Mouse (Mus musculus) heart, embryonic 14.5 days (tissue): Measurements from ENCODE around the gene Plp2. TPM values are rescaled to one million over a fixed set of nuclear protein-coding genes. Genes with fewer than 3 reads are reported as not detected.
A peak's percentile ranks its signal among the peaks of the same experiment; 100 is the strongest.

Experiments used
- ATAC-seq: fragments of 200-750 bp; cut with Nextera tagmentation; 2 replicates; pipeline ENCODE4 v1.8.0; 2017; ENCODE audit warnings: low read depth, moderate TSS enrichment; ENCODE audit not compliant: insufficient number of reproducible peaks, insufficient read depth, low FRiP score
- H3K27ac ChIP-seq, 2 experiments: fragments of 200-500 bp in 1 of 2; fragments of 300-500 bp in 1 of 2; sonication (generic) in 1 of 2; replicated peaks in 1 of 2; 2 replicates each; pipeline ENCODE4 v1.5.1; 2012 to 2014; ENCODE audit warnings: low read depth in 2 of 2, low read length in 2 of 2, control low read depth in 1 of 2, mild to moderate bottlenecking in 1 of 2, mixed read lengths in 1 of 2; ENCODE audit not compliant: control insufficient read depth in 1 of 2, insufficient read depth in 1 of 2
- H3K27me3 ChIP-seq: fragments of 300-500 bp; sonication (generic); 2 replicates; pipeline ENCODE4 v1.6.1; 2014; ENCODE audit warnings: mild to moderate bottlenecking, low read length, control low read depth; ENCODE audit not compliant: control insufficient read depth, insufficient read depth
- H3K36me3 ChIP-seq: fragments of 300-500 bp; sonication (generic); 2 replicates; pipeline ENCODE4 v1.6.1; 2014; ENCODE audit warnings: mild to moderate bottlenecking, control low read depth, low read length, mixed read lengths; ENCODE audit not compliant: control insufficient read depth, insufficient read depth
- H3K4me1 ChIP-seq, 2 experiments: fragments of 200-500 bp in 1 of 2; fragments of 300-500 bp in 1 of 2; sonication (generic) in 1 of 2; 2 replicates each; pipeline ENCODE4 v1.6.1; 2012 to 2014; ENCODE audit warnings: low read length in 2 of 2, control low read depth in 1 of 2, mixed read lengths in 1 of 2; ENCODE audit not compliant: control insufficient read depth in 2 of 2, insufficient read depth in 2 of 2
- H3K4me2 ChIP-seq: fragments of 300-500 bp; sonication (generic); 2 replicates; pipeline ENCODE4 v1.6.1; 2014; ENCODE audit warnings: mild to moderate bottlenecking, low read length
- H3K4me3 ChIP-seq, 2 experiments: fragments of 200-500 bp in 1 of 2; fragments of 300-500 bp in 1 of 2; sonication (generic) in 1 of 2; 2 replicates each; pipeline ENCODE4 v1.5.1; 2012 to 2014; ENCODE audit warnings: low read length in 2 of 2, mild to moderate bottlenecking in 2 of 2, control low read depth in 1 of 2, low read depth in 1 of 2, moderate library complexity in 1 of 2; ENCODE audit not compliant: control insufficient read depth in 1 of 2, insufficient read depth in 1 of 2
- H3K9ac ChIP-seq: fragments of 300-500 bp; sonication (generic); 2 replicates; pipeline ENCODE4 v1.6.1; 2014; ENCODE audit warnings: mild to moderate bottlenecking, low read length
- H3K9me3 ChIP-seq: fragments of 300-500 bp; sonication (generic); 2 replicates; pipeline ENCODE4 v1.6.1; 2016; ENCODE audit warnings: low read length, control low read depth; ENCODE audit not compliant: control insufficient read depth
- WGBS: fragments of 180-500 bp; shearing (Covaris S2); extraction: QIAGEN DNeasy Blood & Tissue Kit; methylation state at CpG from one replicate; pipeline ENCODE4 v1.1.7; 2014; 5-methylcytosine and 5-hydroxymethylcytosine counted together
- polyA plus RNA-seq: library from polyadenylated mRNA; unstranded; fragments of >200 nt; fragmentation: Nextera tagmentation; extraction: Ambion mirVana; gene quantifications from 2 replicates; pipeline ENCODE4 v1.2.1, GENCODE M21; 2014

Plp2 gene
- polyA plus RNA-seq, 1 experiment from 2014 or later: 194 TPM

- no peaks in the 10 kb centered on the region for H3K36me3 ChIP-seq
- WGBS: 21% methylated on average over 28 of the region's 28 CpGs
- ATAC-seq: no peak
Observed at GRCm38 (mm10) chrX:7674284-7675000, 3.3 kb upstream of the Plp2 start.

GRCm38 (mm10) chrX:7673578-7674281, 2.5 kb upstream of the Plp2 start:
- Histone ChIP-seq H3K9ac (no peak overlapping the region; the same call in 1 of the 2 replicates), H3K4me3 (peak overlapping the region; percentile 29 to 31; a peak in 1 of 4 replicates), H3K36me3 (peaks cover 4% of the 10 kb centered on the region), H3K27ac (peak overlapping the region; percentile 29 to 44; a peak in 3 of 4 replicates), H3K4me1 (peaks cover 7 to 9% of the 10 kb centered on the region in 2 experiments; a peak in 2 of 4 replicates), H3K27me3 (no peaks in the 10 kb centered on the region), H3K9me3 (no peaks in the 10 kb centered on the region), H3K4me2 (peak overlapping the region; percentile 69)
- ATAC-seq: no peak
- 20% methylated on average over 12 of the region's 12 CpGs for WGBS

More at GRCm38 (mm10) chrX:7674284-7675000, 3.3 kb upstream of the Plp2 start:
- H3K4me2 ChIP-seq: peak overlapping the region; percentile 69
- no peaks in the 10 kb centered on the region for H3K9me3 ChIP-seq
- peak overlapping the region; percentile 22 to 44 for H3K27ac ChIP-seq
- H3K4me3 ChIP-seq: peak overlapping the region; percentile 29 to 31
- peak overlapping the region; percentile 57 for H3K9ac ChIP-seq
- H3K27me3 ChIP-seq: no peaks in the 10 kb centered on the region
- peaks cover 7 to 9% of the 10 kb centered on the region in 2 experiments; a peak in 2 of 4 replicates for H3K4me1 ChIP-seq

GRCm38 (mm10) chrX:7672739-7673138, 1.5 kb upstream of the Plp2 start:
- H3K4me3 ChIP-seq: no peak overlapping the region
- ATAC-seq: no peak
- peaks cover 9% of the 10 kb centered on the region for H3K36me3 ChIP-seq
- no peaks in the 10 kb centered on the region for H3K27me3 ChIP-seq
- no peaks in the 10 kb centered on the region for H3K9me3 ChIP-seq
- H3K27ac ChIP-seq: no peak overlapping the region
- H3K4me1 ChIP-seq: peaks cover 7 to 9% of the 10 kb centered on the region in 2 experiments; a peak in 2 of 4 replicates
- H3K9ac ChIP-seq: no peak overlapping the region
- H3K4me2 ChIP-seq: no peak overlapping the region
- 37% methylated on average over 6 of the region's 6 CpGs for WGBS

- WGBS: 25% methylated on average over 16 of the region's 19 CpGs
- peaks cover 7 to 9% of the 10 kb centered on the region in 2 experiments; a peak in 2 of 4 replicates for H3K4me1 ChIP-seq
- peak overlapping the region; percentile 78 for H3K9ac ChIP-seq
- H3K36me3 ChIP-seq: peaks cover 29% of the 10 kb centered on the region
- peak overlapping the region; percentile 56 to 76 for H3K4me3 ChIP-seq
- peak overlapping the region; percentile 60 for H3K4me2 ChIP-seq
- peak; percentile 70 for ATAC-seq
- H3K27ac ChIP-seq: peak overlapping the region; percentile 80 to 84
- H3K27me3 ChIP-seq: no peaks in the 10 kb centered on the region
- no peaks in the 10 kb centered on the region for H3K9me3 ChIP-seq
Observed at GRCm38 (mm10) chrX:7670390-7670881, 754 bp downstream of the Plp2 start.

GRCm38 (mm10) chrX:7665739-7666502, 5.3 kb downstream of the Plp2 start:
- WGBS: 67% methylated on average over 21 of the region's 21 CpGs
- H3K9ac ChIP-seq: no peak overlapping the region
- no peaks in the 10 kb centered on the region for H3K4me1 ChIP-seq
- H3K4me3 ChIP-seq: no peak overlapping the region
- no peak for ATAC-seq
- H3K27me3 ChIP-seq: no peaks in the 10 kb centered on the region
- H3K4me2 ChIP-seq: no peak overlapping the region
- H3K36me3 ChIP-seq: peaks cover 33% of the 10 kb centered on the region
- H3K27ac ChIP-seq: no peak overlapping the region
- no peaks in the 10 kb centered on the region for H3K9me3 ChIP-seq

- Histone ChIP-seq H3K4me1 (no peaks in the 10 kb centered on the region), H3K36me3 (peaks cover 35% of the 10 kb centered on the region), H3K27ac (no peak overlapping the region), H3K4me2 (no peak overlapping the region), H3K27me3 (no peaks in the 10 kb centered on the region), H3K4me3 (no peak overlapping the region), H3K9ac (no peak overlapping the region), H3K9me3 (no peaks in the 10 kb centered on the region)
- WGBS: 88% methylated on average over 11 of the region's 11 CpGs
- ATAC-seq: no peak
Observed at GRCm38 (mm10) chrX:7664791-7665190, 6.4 kb downstream of the Plp2 start.

GRCm38 (mm10) chrX:7662936-7663335, 8.3 kb downstream of the Plp2 start:
- WGBS: 78% methylated on average over 3 of the region's 3 CpGs
- no peak for ATAC-seq
- no peak overlapping the region for H3K4me3 ChIP-seq

More at GRCm38 (mm10) chrX:7662936-7663335, 8.3 kb downstream of the Plp2 start:
- no peaks in the 10 kb centered on the region for H3K9me3 ChIP-seq
- H3K36me3 ChIP-seq: peaks cover 27% of the 10 kb centered on the region
- no peak overlapping the region for H3K9ac ChIP-seq
- peaks cover 6 to 8% of the 10 kb centered on the region in 2 experiments; a peak in 2 of 4 replicates for H3K4me1 ChIP-seq
- H3K4me2 ChIP-seq: no peak overlapping the region
- H3K27ac ChIP-seq: peak overlapping the region in 1 of 2 experiments; percentile 43; a peak in 1 of 4 replicates
- no peaks in the 10 kb centered on the region for H3K27me3 ChIP-seq
